Mouse (Mus musculus) forebrain, embryonic 14.5 days (tissue): ENCODE results near the gene Pip4p1. TPM values are rescaled to one million over a fixed set of nuclear protein-coding genes. Genes with fewer than 3 reads are reported as not detected.
"Not testable (repeated sequence)": the region's sequence is repeated elsewhere in the genome, so short reads cannot be mapped to it uniquely, and the experiment has no call there.

Source experiments
- ATAC-seq: fragments of 200-750 bp; cut with Nextera tagmentation; 2 replicates; pipeline ENCODE4 v1.8.0; 2017; ENCODE audit warnings: mild to moderate bottlenecking, moderate library complexity
- DNase-seq: peaks from one replicate; pipeline ENCODE4 v3.0.0-alpha.2; 2015; ENCODE audit warnings: low spot score
- H3K27ac ChIP-seq: fragments of 300-500 bp; sonication (generic); 2 replicates; pipeline ENCODE4 v1.5.1; 2014; ENCODE audit warnings: low read depth, mild to moderate bottlenecking, control low read depth, low read length, moderate library complexity
- H3K27me3 ChIP-seq: fragments of 300-500 bp; sonication (generic); replicated peaks from 2 replicates; pipeline ENCODE4 v1.6.1; 2014; ENCODE audit warnings: low read length, control low read depth, mixed read lengths; ENCODE audit not compliant: control insufficient read depth, insufficient read depth
- H3K36me3 ChIP-seq: fragments of 300-500 bp; sonication (generic); 2 replicates; pipeline ENCODE4 v1.6.1; 2014; ENCODE audit warnings: low read length, control low read depth; ENCODE audit not compliant: control insufficient read depth, insufficient read depth
- H3K4me1 ChIP-seq: fragments of 300-500 bp; sonication (generic); 2 replicates; pipeline ENCODE4 v1.6.1; 2014; ENCODE audit warnings: antibody characterized with exemption, low read length, control low read depth; ENCODE audit not compliant: control insufficient read depth, insufficient read depth
- H3K4me2 ChIP-seq: fragments of 300-500 bp; sonication (generic); 2 replicates; pipeline ENCODE4 v1.6.1; 2014; ENCODE audit warnings: mild to moderate bottlenecking, control low read depth, low read length
- H3K4me3 ChIP-seq: fragments of 300-500 bp; sonication (generic); 2 replicates; pipeline ENCODE4 v1.5.1; 2014; ENCODE audit warnings: low read depth, low read length, control low read depth
- H3K9ac ChIP-seq: fragments of 300-500 bp; sonication (generic); 2 replicates; pipeline ENCODE4 v1.6.1; 2014; ENCODE audit warnings: mild to moderate bottlenecking, low read length, control low read depth, moderate library complexity
- H3K9me3 ChIP-seq: fragments of 300-500 bp; sonication (generic); replicated peaks from 2 replicates; pipeline ENCODE4 v1.6.1; 2016; ENCODE audit warnings: low read length, control low read depth, mixed read lengths; ENCODE audit not compliant: control insufficient read depth
- WGBS: fragments of 180-500 bp; shearing (Covaris S2); extraction: QIAGEN DNeasy Blood & Tissue Kit; methylation state at CpG from one replicate; pipeline ENCODE4 v1.1.7; 2014; 5-methylcytosine and 5-hydroxymethylcytosine counted together
- polyA plus RNA-seq: library from polyadenylated mRNA; unstranded; fragments of >200 nt; fragmentation: Nextera tagmentation; extraction: Ambion mirVana; gene quantifications from 2 replicates; pipeline ENCODE4 v1.2.1, GENCODE M21; 2014

Gene Pip4p1
- polyA plus RNA-seq, 1 experiment from 2014 or later, result 86.0 TPM

GRCm38 (mm10) chr14:50930377-50930753 lies 291 bp downstream of the Pip4p1 start:
- ATAC-seq (peak; percentile 43), DNase-seq (no peak)
- 0% methylated on average over 38 of the region's 38 CpGs for WGBS

GRCm38 (mm10) chr14:50929951-50930350 lies 705 bp downstream of the Pip4p1 start:
- H3K36me3 ChIP-seq, result peaks cover 37% of the 10 kb centered on the region
- no peaks in the 10 kb centered on the region for H3K27me3 ChIP-seq
- peaks cover 12% of the 10 kb centered on the region; the same call in 1 of the 2 replicates for H3K4me1 ChIP-seq
- peak overlapping the region; percentile 64 for H3K4me2 ChIP-seq
- H3K27ac ChIP-seq, result peak overlapping the region; percentile 80
- WGBS, result 20% methylated on average over 10 of the region's 10 CpGs
- DNase-seq (no peak), ATAC-seq (no peak)
- H3K4me3 ChIP-seq, result peak overlapping the region; percentile 95
- H3K9me3 ChIP-seq, result no peaks in the 10 kb centered on the region
- H3K9ac ChIP-seq, result peak overlapping the region; percentile 98

More at GRCm38 (mm10) chr14:50930377-50930753, 291 bp downstream of the Pip4p1 start:
- H3K4me3 ChIP-seq, result peak overlapping the region; percentile 95
- peak overlapping the region; percentile 64 for H3K4me2 ChIP-seq
- H3K36me3 ChIP-seq, result peaks cover 37% of the 10 kb centered on the region
- no peaks in the 10 kb centered on the region for H3K27me3 ChIP-seq
- H3K27ac ChIP-seq, result peak overlapping the region; percentile 80
- peaks cover 12% of the 10 kb centered on the region; the same call in 1 of the 2 replicates for H3K4me1 ChIP-seq
- H3K9ac ChIP-seq, result peak overlapping the region; percentile 98
- H3K9me3 ChIP-seq, result no peaks in the 10 kb centered on the region

GRCm38 (mm10) chr14:50927366-50927765 lies 3.3 kb downstream of the Pip4p1 start:
- no peaks in the 10 kb centered on the region for H3K9me3 ChIP-seq
- no peak overlapping the region for H3K27ac ChIP-seq
- WGBS, result 74% methylated on average over 3 of the region's 3 CpGs
- H3K36me3 ChIP-seq, result peaks cover 37% of the 10 kb centered on the region
- H3K4me1 ChIP-seq, result peaks cover 17% of the 10 kb centered on the region
- H3K9ac ChIP-seq, result no peak overlapping the region
- DNase-seq (no peak), ATAC-seq (no peak)
- H3K4me3 ChIP-seq, result no peak overlapping the region
- H3K27me3 ChIP-seq, result no peaks in the 10 kb centered on the region
- H3K4me2 ChIP-seq, result no peak overlapping the region

- DNase-seq (peak; percentile 16), ATAC-seq (no peak; the same call in none of the 2 replicates)
- Histone ChIP-seq H3K9ac (peak overlapping the region; percentile 90), H3K27me3 (no peaks in the 10 kb centered on the region), H3K4me3 (peak overlapping the region; percentile 85), H3K4me2 (peak overlapping the region; percentile 65), H3K27ac (peak overlapping the region; percentile 90), H3K9me3 (no peaks in the 10 kb centered on the region), H3K36me3 (peaks cover 37% of the 10 kb centered on the region), H3K4me1 (peaks cover 17% of the 10 kb centered on the region)
- 1% methylated on average over 38 of the region's 38 CpGs for WGBS
These were observed 5.3 kb downstream of the Pip4p1 start for GRCm38 (mm10) chr14:50925111-50925920.

- Histone ChIP-seq H3K4me2 (peak within 1 kb of the TSS; percentile 65), H3K27ac (peak within 1 kb of the TSS; percentile 90), H3K27me3 (no peaks in the 10 kb centered on the region), H3K9me3 (no peaks in the 10 kb centered on the region), H3K4me3 (peak within 1 kb of the TSS; percentile 85), H3K36me3 (peaks cover 45% of the 10 kb centered on the region), H3K9ac (peak within 1 kb of the TSS; percentile 90), H3K4me1 (peaks cover 14% of the 10 kb centered on the region)
- peak; percentile 99 for DNase-seq
- ATAC-seq, result peak; percentile 96
- under 1% methylated on average over 57 of the region's 57 CpGs for WGBS
These were observed 6.2 kb downstream of the Pip4p1 start, which contains the start of the genes Osgep and Apex1 for GRCm38 (mm10) chr14:50924281-50925064. Osgep (minus strand) TSS chr14:50924893. Apex1 (plus strand) TSS chr14:50924968.

GRCm38 (mm10) chr14:50923437-50923836 lies 7.2 kb downstream of the Pip4p1 start:
- Histone ChIP-seq H3K9ac (peak overlapping the region; percentile 90; the same call in 1 of the 2 replicates), H3K4me2 (peak overlapping the region; percentile 65), H3K4me1 (peaks cover 14% of the 10 kb centered on the region), H3K4me3 (peak overlapping the region; percentile 85), H3K36me3 (peaks cover 41% of the 10 kb centered on the region)
- not testable (repeated sequence) for H3K9me3 ChIP-seq, DNase-seq, H3K27ac ChIP-seq, ATAC-seq, H3K27me3 ChIP-seq
- 80% methylated on average over 1 of the region's 1 CpGs for WGBS

GRCm38 (mm10) chr14:50911356-50911755 lies 19.3 kb downstream of the Pip4p1 start:
- no peaks in the 10 kb centered on the region for H3K4me1 ChIP-seq
- no peak for ATAC-seq
- peaks cover 45% of the 10 kb centered on the region for H3K36me3 ChIP-seq

GRCm38 (mm10) chr14:50908126-50908525 lies 22.5 kb downstream of the Pip4p1 start:
- Histone ChIP-seq H3K27me3 (no peaks in the 10 kb centered on the region), H3K36me3 (peaks cover 16% of the 10 kb centered on the region), H3K27ac (no peak overlapping the region), H3K9me3 (no peaks in the 10 kb centered on the region), H3K9ac (no peak overlapping the region), H3K4me2 (no peak overlapping the region), H3K4me3 (no peak overlapping the region), H3K4me1 (no peaks in the 10 kb centered on the region)
- WGBS, result 77% methylated on average over 4 of the region's 4 CpGs
- ATAC-seq (no peak), DNase-seq (no peak)

More at GRCm38 (mm10) chr14:50911356-50911755, 19.3 kb downstream of the Pip4p1 start:
- WGBS, result 46% methylated on average over 3 of the region's 3 CpGs
- Histone ChIP-seq H3K9me3 (no peaks in the 10 kb centered on the region), H3K9ac (no peak overlapping the region), H3K27ac (no peak overlapping the region), H3K27me3 (no peaks in the 10 kb centered on the region), H3K4me2 (no peak overlapping the region), H3K4me3 (no peak overlapping the region)
- DNase-seq, result no peak
